Mouse (Mus musculus): ENCODE measurements around the gene Zbtb17. TPM values are rescaled to one million over a fixed set of nuclear protein-coding genes. Genes with fewer than 3 reads are reported as not detected.

Gene Zbtb17
- polyA plus RNA-seq, 1 experiment from 2014 or later: 35.4 TPM

- ATAC-seq (replicated peaks; ENCODE audit: insufficient number of reproducible peaks, low FRiP score, low TSS enrichment, low read depth): no peak
- peaks cover 16% of the 10 kb centered on the region for H3K36me3 ChIP-seq (replicated peaks; ENCODE audit: control insufficient read depth, insufficient read depth, low read depth, low read length)
- H3K27ac ChIP-seq (replicated peaks; ENCODE audit: low read depth, low read length): no peak overlapping the region
- no peak overlapping the region for H3K9ac ChIP-seq (replicated peaks; ENCODE audit: low read length)
- H3K9me3 ChIP-seq (replicated peaks; ENCODE audit: control insufficient read depth, low read length): no peaks in the 10 kb centered on the region
- H3K27me3 ChIP-seq (ENCODE audit: control insufficient read depth, insufficient read depth, low read length): no peaks in the 10 kb centered on the region
- no peak overlapping the region for H3K4me2 ChIP-seq (ENCODE audit: low read depth, low read length)
- DNase-seq (ENCODE audit: low spot score): no peak
- WGBS: 94% methylated on average over 4 of the region's 4 CpGs
- no peak overlapping the region for H3K4me3 ChIP-seq (ENCODE audit: low read depth, low read length)
- no peaks in the 10 kb centered on the region for H3K4me1 ChIP-seq (ENCODE audit: control insufficient read depth, insufficient read depth, low read length)
Measured at GRCm38 (mm10) chr4:141488670-141489069, 44.2 kb downstream of the Zbtb17 start.

- 43% methylated on average over 4 of the region's 4 CpGs for WGBS
- no peaks in the 10 kb centered on the region for H3K27me3 ChIP-seq (ENCODE audit: control insufficient read depth, insufficient read depth, low read length)
- H3K9ac ChIP-seq (replicated peaks; ENCODE audit: low read length): no peak overlapping the region
- no peaks in the 10 kb centered on the region for H3K36me3 ChIP-seq (replicated peaks; ENCODE audit: control insufficient read depth, insufficient read depth, low read depth, low read length)
- H3K4me2 ChIP-seq (ENCODE audit: low read depth, low read length): no peak overlapping the region
- ATAC-seq (replicated peaks; ENCODE audit: insufficient number of reproducible peaks, low FRiP score, low TSS enrichment, low read depth) (no peak), DNase-seq (ENCODE audit: low spot score) (no peak)
- no peak overlapping the region for H3K27ac ChIP-seq (replicated peaks; ENCODE audit: low read depth, low read length)
- H3K4me3 ChIP-seq (ENCODE audit: low read depth, low read length): no peak overlapping the region
- no peaks in the 10 kb centered on the region for H3K9me3 ChIP-seq (replicated peaks; ENCODE audit: control insufficient read depth, low read length)
- H3K4me1 ChIP-seq (ENCODE audit: control insufficient read depth, insufficient read depth, low read length): no peaks in the 10 kb centered on the region
Measured at GRCm38 (mm10) chr4:141500637-141501036, 56.2 kb downstream of the Zbtb17 start.

GRCm38 (mm10) chr4:141501058-141501457, 56.6 kb downstream of the Zbtb17 start:
- H3K4me2 ChIP-seq (ENCODE audit: low read depth, low read length): no peak overlapping the region
- ATAC-seq (replicated peaks; ENCODE audit: insufficient number of reproducible peaks, low FRiP score, low TSS enrichment, low read depth): no peak
- no peaks in the 10 kb centered on the region for H3K27me3 ChIP-seq (ENCODE audit: control insufficient read depth, insufficient read depth, low read length)
- no peak overlapping the region for H3K27ac ChIP-seq (replicated peaks; ENCODE audit: low read depth, low read length)
- no peak for DNase-seq (ENCODE audit: low spot score)
- no peaks in the 10 kb centered on the region for H3K4me1 ChIP-seq (ENCODE audit: control insufficient read depth, insufficient read depth, low read length)
- no peak overlapping the region for H3K9ac ChIP-seq (replicated peaks; ENCODE audit: low read length)
- 72% methylated on average over 5 of the region's 5 CpGs for WGBS
- H3K4me3 ChIP-seq (ENCODE audit: low read depth, low read length): no peak overlapping the region
- H3K36me3 ChIP-seq (replicated peaks; ENCODE audit: control insufficient read depth, insufficient read depth, low read depth, low read length): no peaks in the 10 kb centered on the region
- H3K9me3 ChIP-seq (replicated peaks; ENCODE audit: control insufficient read depth, low read length): no peaks in the 10 kb centered on the region

GRCm38 (mm10) chr4:141502723-141503122, 58.3 kb downstream of the Zbtb17 start:
- no peak overlapping the region for H3K4me2 ChIP-seq (ENCODE audit: low read depth, low read length)
- ATAC-seq (replicated peaks; ENCODE audit: insufficient number of reproducible peaks, low FRiP score, low TSS enrichment, low read depth): no peak
- no peaks in the 10 kb centered on the region for H3K27me3 ChIP-seq (ENCODE audit: control insufficient read depth, insufficient read depth, low read length)
- no peaks in the 10 kb centered on the region for H3K36me3 ChIP-seq (replicated peaks; ENCODE audit: control insufficient read depth, insufficient read depth, low read depth, low read length)
- H3K9me3 ChIP-seq (replicated peaks; ENCODE audit: control insufficient read depth, low read length): no peaks in the 10 kb centered on the region
- H3K9ac ChIP-seq (replicated peaks; ENCODE audit: low read length): no peak overlapping the region
- no peak overlapping the region for H3K27ac ChIP-seq (replicated peaks; ENCODE audit: low read depth, low read length)
- 52% methylated on average over 5 of the region's 5 CpGs for WGBS
- H3K4me3 ChIP-seq (ENCODE audit: low read depth, low read length): no peak overlapping the region
- DNase-seq (ENCODE audit: low spot score): no peak
- no peaks in the 10 kb centered on the region for H3K4me1 ChIP-seq (ENCODE audit: control insufficient read depth, insufficient read depth, low read length)

- no peaks in the 10 kb centered on the region for H3K27me3 ChIP-seq (ENCODE audit: control insufficient read depth, insufficient read depth, low read length)
- DNase-seq (ENCODE audit: low spot score) (no peak), ATAC-seq (replicated peaks; ENCODE audit: insufficient number of reproducible peaks, low FRiP score, low TSS enrichment, low read depth) (no peak)
- H3K9ac ChIP-seq (replicated peaks; ENCODE audit: low read length): no peak overlapping the region
- no peak overlapping the region for H3K27ac ChIP-seq (replicated peaks; ENCODE audit: low read depth, low read length)
- H3K4me2 ChIP-seq (ENCODE audit: low read depth, low read length): no peak overlapping the region
- no peak overlapping the region for H3K4me3 ChIP-seq (ENCODE audit: low read depth, low read length)
- H3K9me3 ChIP-seq (replicated peaks; ENCODE audit: control insufficient read depth, low read length): no peaks in the 10 kb centered on the region
- WGBS: 94% methylated on average over 4 of the region's 4 CpGs
- H3K36me3 ChIP-seq (replicated peaks; ENCODE audit: control insufficient read depth, insufficient read depth, low read depth, low read length): no peaks in the 10 kb centered on the region
- no peaks in the 10 kb centered on the region for H3K4me1 ChIP-seq (ENCODE audit: control insufficient read depth, insufficient read depth, low read length)
Measured at GRCm38 (mm10) chr4:141504471-141504870, 60.0 kb downstream of the Zbtb17 start.

GRCm38 (mm10) chr4:141505810-141506209, 61.4 kb downstream of the Zbtb17 start:
- H3K4me2 ChIP-seq (ENCODE audit: low read depth, low read length): no peak overlapping the region
- H3K4me1 ChIP-seq (ENCODE audit: control insufficient read depth, insufficient read depth, low read length): no peaks in the 10 kb centered on the region
- no peak overlapping the region for H3K9ac ChIP-seq (replicated peaks; ENCODE audit: low read length)
- H3K27ac ChIP-seq (replicated peaks; ENCODE audit: low read depth, low read length): no peak overlapping the region
- no peaks in the 10 kb centered on the region for H3K9me3 ChIP-seq (replicated peaks; ENCODE audit: control insufficient read depth, low read length)
- no peak for DNase-seq (ENCODE audit: low spot score)
- no peak for ATAC-seq (replicated peaks; ENCODE audit: insufficient number of reproducible peaks, low FRiP score, low TSS enrichment, low read depth)
- H3K27me3 ChIP-seq (ENCODE audit: control insufficient read depth, insufficient read depth, low read length): no peaks in the 10 kb centered on the region
- no peaks in the 10 kb centered on the region for H3K36me3 ChIP-seq (replicated peaks; ENCODE audit: control insufficient read depth, insufficient read depth, low read depth, low read length)
- H3K4me3 ChIP-seq (ENCODE audit: low read depth, low read length): no peak overlapping the region
- WGBS: 96% methylated on average over 11 of the region's 11 CpGs

GRCm38 (mm10) chr4:141506352-141506751, 61.9 kb downstream of the Zbtb17 start:
- Histone ChIP-seq H3K9ac (replicated peaks; ENCODE audit: low read length) (no peak overlapping the region), H3K27me3 (ENCODE audit: control insufficient read depth, insufficient read depth, low read length) (no peaks in the 10 kb centered on the region), H3K4me3 (ENCODE audit: low read depth, low read length) (no peak overlapping the region), H3K36me3 (replicated peaks; ENCODE audit: control insufficient read depth, insufficient read depth, low read depth, low read length) (no peaks in the 10 kb centered on the region), H3K4me1 (ENCODE audit: control insufficient read depth, insufficient read depth, low read length) (no peaks in the 10 kb centered on the region), H3K27ac (replicated peaks; ENCODE audit: low read depth, low read length) (no peak overlapping the region), H3K4me2 (ENCODE audit: low read depth, low read length) (no peak overlapping the region), H3K9me3 (replicated peaks; ENCODE audit: control insufficient read depth, low read length) (no peaks in the 10 kb centered on the region)
- DNase-seq (ENCODE audit: low spot score) (peak; percentile 25), ATAC-seq (replicated peaks; ENCODE audit: insufficient number of reproducible peaks, low FRiP score, low TSS enrichment, low read depth) (no peak)
- 81% methylated on average over 10 of the region's 10 CpGs for WGBS

GRCm38 (mm10) chr4:141506893-141507292, 62.4 kb downstream of the Zbtb17 start:
- Histone ChIP-seq H3K4me2 (ENCODE audit: low read depth, low read length) (no peak overlapping the region), H3K4me3 (ENCODE audit: low read depth, low read length) (no peak overlapping the region), H3K9me3 (replicated peaks; ENCODE audit: control insufficient read depth, low read length) (no peaks in the 10 kb centered on the region), H3K4me1 (ENCODE audit: control insufficient read depth, insufficient read depth, low read length) (no peaks in the 10 kb centered on the region), H3K27ac (replicated peaks; ENCODE audit: low read depth, low read length) (no peak overlapping the region), H3K9ac (replicated peaks; ENCODE audit: low read length) (no peak overlapping the region), H3K27me3 (ENCODE audit: control insufficient read depth, insufficient read depth, low read length) (no peaks in the 10 kb centered on the region), H3K36me3 (replicated peaks; ENCODE audit: control insufficient read depth, insufficient read depth, low read depth, low read length) (no peaks in the 10 kb centered on the region)
- no peak for ATAC-seq (replicated peaks; ENCODE audit: insufficient number of reproducible peaks, low FRiP score, low TSS enrichment, low read depth)
- DNase-seq (ENCODE audit: low spot score): no peak
- WGBS: 80% methylated on average over 10 of the region's 10 CpGs

Data from embryonic facial prominence, embryonic 11.5 days (tissue).